Mouse (Mus musculus) fibroblast of lung, adult 2 months (primary cell): Measurements from ENCODE around the gene Fam214a.

ENCODE experiments used
- DNase-seq: peaks from one replicate; pipeline ENCODE4 v3.0.0-alpha.2; 2011; ENCODE audit warnings: low read depth

Gene Fam214a

DNA sequence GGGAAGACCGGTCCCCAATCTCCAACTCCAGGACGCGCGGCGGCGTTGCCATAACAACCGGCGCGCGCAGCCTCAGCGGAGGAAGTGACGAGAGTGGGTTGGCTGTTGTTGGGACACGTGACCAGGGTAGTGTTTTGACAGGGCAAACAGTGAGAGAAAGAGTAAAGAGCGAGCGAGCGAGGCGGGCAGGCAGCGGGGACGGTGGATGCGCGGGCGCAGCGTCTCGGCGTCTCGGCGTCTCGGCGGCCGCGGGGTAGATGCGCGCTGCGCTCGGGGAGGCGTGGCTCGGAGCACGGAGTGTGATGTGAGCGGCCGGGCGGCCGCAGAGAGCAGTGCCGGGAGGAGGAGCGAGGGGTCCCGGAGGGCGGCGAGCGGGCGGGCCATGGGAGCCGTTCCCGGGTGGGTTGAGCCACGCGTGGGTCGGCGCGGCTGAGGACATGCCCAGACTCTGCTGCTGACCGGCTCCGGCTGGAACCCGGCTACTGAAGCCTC lies at the start of gene Fam214a:
Fam214a (plus strand) TSS at position 129 of the 492 bp plus-strand sequence.
- peak; percentile 80 for DNase-seq

DNA sequence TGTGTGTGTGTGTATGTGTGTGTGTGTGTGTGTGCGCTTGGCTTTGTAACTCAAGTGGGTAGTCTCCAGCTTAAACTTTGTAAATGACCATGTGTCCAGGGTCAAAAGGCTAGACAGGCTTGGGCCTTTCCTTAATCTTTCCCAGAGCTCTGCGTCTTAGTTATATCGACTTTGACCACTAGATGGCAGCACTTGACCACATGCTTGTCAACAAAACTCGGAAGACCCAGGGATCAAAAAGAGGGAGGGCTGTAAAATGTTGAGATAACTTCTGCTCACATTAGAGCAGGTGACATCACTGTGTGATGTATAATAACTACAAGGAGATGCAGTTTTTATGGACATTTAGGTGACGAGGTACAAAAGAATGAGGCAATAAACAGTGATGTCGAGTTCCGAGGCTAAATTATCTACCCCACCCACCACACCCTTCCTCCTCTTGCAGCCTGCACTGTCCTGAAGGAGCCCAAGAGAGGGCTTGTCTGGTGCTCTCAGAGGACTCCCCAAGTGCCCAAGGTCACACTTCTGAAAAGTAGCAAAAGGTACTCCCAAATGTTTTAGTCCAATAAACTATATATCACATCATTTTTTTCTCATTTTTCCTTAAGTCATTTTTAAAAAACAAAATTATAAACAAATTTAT lies 47.7 kb upstream of the Fam214a start:
- DNase-seq: peak; percentile 40

GRCm38 (mm10) chr9:74906951-74907350 lies 45.7 kb upstream of the Fam214a start:
- no peak for DNase-seq

GRCm38 (mm10) chr9:74909245-74909644 lies 43.4 kb upstream of the Fam214a start:
- no peak for DNase-seq

DNA sequence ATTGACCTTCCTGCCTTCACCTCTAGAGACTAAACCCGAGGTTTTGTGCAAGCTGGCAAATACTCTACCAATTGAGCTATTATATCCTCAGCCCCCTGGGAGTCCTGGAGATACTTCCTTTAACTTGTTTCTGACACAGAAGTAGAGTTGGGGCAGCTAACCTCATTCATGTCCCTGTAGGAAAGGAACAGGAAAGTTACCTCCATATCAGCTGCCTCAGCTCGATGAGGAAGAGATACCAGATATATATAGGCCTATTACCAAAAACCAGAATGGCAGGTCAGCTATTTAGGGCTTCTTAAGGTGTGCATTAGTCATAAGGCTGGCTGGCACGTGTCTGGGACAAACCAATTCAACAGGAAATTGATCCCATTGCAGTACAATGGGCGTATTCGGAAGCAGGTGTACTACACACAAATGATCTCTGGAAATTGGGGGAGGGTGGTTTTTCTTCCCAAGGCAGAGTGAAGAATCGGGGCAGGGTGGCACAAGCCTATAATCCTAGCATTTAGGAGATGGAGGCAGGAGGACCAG lies 42.4 kb upstream of the Fam214a start:
- no peak for DNase-seq

DNA sequence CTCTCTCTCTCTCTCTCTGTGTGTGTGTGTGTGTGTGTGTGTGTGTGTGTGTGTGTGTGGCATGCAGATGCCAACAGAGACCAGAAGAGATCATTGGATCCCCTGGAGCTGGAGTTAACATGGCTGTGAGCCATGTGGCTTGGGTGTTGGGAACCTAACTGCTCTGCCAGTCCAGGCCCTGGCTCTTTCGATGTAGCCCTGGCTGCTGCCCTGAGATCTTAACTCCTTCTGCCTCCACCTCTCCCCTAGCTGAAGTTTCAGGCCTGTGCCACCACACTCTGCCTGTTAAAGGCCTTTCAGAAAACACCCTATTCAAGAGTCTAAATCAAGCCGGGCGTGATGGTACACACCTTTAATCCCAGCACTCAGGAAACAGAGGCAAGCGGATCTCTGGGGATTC lies 41.3 kb upstream of the Fam214a start:
- DNase-seq: no peak

- DNase-seq: peak; percentile 46
These were observed 40.8 kb upstream of the Fam214a start for GRCm38 (mm10) chr9:74911919-74912318.

DNA sequence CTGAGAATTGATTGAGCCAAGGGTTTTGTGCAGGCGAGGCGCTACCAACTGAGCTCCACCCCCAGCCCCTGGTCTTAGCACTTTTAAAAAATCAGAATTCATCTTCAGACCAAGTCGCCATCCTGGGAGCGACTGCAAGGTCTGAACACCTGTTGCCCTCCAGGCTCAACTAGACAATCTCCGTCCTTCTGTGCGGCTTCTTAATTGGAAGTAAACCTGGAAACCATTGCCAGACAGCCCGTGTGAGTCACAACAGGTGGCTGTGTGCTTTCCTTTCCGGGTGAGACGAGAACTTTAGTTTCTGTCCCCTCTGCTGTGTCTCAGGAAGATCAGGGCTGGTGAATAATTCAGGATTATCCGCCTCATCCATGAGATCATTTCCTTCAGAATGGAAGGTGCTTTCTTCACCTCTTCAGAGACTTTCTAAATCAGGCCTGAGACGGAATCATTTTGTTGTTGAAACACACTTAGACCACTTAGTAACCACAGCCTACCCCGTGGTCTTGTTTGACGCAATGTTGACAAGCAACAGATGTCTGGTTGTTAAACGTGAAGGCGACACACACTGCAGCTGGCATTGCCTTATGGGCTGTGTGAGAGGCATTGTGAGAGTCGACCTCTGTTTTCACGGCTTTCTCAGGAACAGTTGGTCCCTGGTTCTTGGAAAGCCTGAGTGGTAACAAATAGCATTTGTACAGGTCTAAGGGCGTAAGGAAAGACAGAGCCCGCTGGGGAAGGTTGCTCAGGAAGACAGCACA lies 39.9 kb upstream of the Fam214a start:
- peak; percentile 46 for DNase-seq

DNA sequence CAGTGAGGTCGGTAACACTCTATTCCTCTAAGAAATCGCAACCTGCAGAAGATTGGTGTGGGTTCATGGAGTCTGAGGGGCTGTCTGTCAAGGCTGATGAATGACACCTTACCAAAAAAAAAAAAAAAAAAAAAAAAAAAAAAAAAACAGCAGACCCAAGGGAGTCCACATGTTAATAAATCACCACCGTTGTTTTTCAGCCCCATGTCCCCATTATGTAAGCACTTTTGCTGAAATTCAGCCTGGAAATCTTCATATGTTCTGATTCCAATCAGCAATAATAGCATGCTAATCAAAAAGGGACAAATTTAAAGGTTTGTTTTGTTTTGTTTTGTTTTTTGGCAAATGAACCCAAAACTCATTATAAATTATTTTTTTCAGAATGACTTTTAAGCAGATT lies 37.1 kb upstream of the Fam214a start:
- DNase-seq: no peak

GRCm38 (mm10) chr9:74920450-74920849 lies 32.2 kb upstream of the Fam214a start:
- DNase-seq: no peak

DNA sequence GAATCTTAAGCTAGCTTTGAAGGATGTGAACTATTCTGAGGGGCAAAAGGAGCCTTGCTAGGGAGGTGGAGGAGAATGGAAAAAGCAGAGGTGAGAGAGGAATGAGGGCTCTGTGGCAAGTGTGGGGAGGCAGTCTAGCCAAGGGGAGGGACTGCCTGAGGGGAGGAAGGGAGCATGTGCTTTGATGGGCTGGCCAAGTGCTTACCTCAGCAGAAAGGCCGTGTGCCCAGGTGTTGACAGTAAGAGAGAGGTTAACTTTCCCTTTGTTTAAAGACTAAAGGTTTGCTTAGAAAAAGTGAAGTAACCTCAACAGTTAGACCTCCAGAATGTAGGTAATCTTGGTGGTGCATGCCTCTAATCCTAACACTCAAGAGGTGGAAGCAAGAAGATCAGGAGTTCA lies 31.3 kb upstream of the Fam214a start:
- DNase-seq: no peak

- DNase-seq: no peak
These were observed 29.8 kb upstream of the Fam214a start for GRCm38 (mm10) chr9:74922884-74923283.

DNA sequence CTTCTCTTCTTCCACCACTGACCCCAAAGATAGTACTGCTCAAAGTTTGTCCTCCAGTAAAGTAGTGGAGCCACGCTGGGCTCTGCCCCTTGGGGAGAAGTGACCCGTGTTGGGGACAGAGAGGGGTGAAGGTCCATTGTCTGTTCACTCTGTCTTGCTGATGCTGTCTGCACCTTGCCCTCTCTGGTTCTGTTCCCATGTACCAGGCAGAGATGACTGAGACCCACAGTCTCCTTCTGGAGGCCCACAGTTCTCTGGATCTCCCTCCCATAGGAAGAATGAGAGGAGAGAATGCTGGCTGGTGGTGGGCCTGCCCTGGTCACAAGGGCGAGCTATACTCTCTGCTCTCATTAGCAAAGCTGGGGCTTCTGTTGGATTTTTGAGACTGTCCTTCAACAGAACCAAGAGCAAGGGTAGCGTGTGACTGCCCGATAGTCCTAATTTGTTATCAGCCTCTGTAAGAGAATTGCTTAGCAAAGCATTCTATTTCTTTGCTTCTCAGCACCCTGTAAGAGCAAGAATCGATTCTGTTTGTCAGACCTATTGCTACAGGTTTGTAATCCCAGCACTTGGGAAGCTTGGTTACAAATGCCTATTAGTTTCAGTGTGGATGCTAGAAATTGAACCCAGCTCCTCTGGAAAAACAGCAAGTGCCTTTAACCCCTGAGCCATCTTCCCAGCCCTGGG lies 29.2 kb upstream of the Fam214a start:
- no peak for DNase-seq

DNA sequence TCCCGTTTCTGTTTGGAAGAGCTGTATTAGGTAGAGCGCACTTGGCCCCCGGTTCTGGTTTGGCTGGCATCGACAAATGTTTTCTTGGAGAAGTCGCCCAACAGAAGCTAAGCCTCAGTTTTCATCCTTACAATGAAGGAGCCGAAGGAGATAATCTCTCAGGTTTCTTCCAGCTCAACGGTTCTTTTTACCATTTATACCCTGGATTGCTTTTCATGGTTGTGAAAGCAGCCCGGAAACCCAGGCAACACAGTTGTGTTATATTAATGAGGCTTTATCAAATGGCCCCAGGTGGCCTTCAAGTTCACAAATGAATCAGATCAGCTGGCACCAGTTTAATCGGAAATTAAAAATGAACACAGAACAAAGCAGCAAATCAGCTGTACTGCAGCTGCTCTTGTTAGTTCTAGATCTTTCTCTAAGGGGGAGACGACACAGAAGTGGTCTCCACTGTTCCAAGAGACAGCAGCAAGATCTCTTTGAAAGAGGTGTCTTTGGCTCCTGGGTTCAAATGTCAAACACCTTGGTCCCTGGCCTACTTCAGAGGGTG lies 27.4 kb upstream of the Fam214a start:
- DNase-seq: no peak

- no peak for DNase-seq
These were observed 22.7 kb upstream of the Fam214a start for GRCm38 (mm10) chr9:74929981-74930423.

DNA sequence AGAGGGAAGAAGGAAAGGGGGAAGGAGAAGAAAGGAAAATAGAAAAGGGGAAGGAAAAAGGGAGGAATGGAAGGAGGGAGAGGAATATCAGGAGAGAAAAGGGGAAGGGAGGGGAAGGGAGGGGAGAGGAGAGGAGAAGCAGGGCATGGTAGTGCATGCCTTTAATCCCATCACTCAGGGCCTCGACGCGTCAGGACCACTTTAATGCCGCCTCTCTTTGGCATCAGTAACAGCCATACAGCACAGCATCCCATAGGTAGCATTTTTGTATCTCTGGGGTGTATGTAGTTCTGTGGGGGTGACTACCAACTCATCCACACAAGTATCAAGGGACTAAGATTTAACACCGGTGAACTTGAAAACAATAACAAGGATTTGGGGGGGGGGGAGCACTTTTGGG lies 22.0 kb upstream of the Fam214a start:
- DNase-seq: no peak

GRCm38 (mm10) chr9:74935289-74935688 lies 17.4 kb upstream of the Fam214a start:
- no peak for DNase-seq

DNA sequence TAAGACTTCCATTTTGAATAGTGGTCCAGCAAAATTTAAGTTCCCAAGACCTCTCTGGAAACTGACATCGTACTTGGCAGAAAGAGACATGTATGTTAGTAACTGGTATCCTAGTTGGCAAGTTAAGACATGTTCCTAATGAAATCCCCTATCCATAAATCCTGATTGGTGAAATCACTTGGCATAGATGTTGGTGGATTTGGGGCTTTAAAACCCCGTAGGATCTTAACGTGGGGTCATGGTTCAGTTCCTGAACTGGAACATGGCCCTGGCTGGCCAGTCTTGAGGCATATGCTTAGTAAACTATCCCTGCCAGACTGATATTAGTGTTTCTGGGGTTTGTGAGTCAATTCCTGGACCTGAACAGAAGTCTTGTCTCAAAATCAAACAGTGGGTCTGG lies 14.9 kb upstream of the Fam214a start:
- DNase-seq: no peak

DNA sequence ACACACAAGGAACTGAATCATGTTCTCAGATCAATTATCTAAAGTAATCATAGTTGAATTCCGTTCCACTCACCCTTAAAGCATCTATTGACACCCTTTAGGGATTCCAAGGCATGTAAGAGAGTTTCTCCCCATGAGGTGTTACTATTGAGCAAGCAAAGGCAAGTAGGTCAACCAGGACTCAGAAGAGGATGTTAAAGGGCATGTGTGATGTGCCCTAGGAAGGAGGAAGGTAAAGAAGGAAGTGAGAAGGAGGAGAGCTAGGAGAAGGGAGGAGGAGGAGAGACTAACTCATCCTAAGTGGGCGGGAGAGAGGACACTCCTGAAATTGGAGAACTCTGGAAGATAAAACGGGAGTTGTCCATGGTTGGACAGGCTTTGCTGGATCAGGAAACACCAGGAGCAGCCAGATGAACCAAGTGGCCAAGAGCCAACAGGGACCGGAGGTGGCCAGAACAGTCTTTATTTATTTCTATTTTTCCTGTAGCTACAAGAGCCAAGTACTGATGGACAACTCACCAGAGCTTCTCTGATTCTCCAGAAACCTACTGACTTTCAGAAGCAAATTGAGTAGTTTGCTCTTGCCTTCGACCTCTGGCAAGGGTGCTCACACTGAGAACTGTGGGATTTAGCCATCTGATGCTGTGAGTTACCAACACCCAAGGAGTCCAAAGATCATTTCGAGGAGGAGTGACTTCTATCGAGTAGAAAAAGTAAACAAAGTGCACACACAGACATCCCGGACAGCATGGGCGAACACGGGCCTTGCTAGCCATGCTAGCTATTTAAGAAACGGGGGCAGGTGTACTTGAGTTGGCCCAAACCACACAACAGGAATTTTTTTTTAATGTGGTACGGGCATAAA lies 13.8 kb upstream of the Fam214a start:
- DNase-seq: no peak

GRCm38 (mm10) chr9:74946713-74947402 lies 5.8 kb upstream of the Fam214a start:
- DNase-seq: peak; percentile 8

DNA sequence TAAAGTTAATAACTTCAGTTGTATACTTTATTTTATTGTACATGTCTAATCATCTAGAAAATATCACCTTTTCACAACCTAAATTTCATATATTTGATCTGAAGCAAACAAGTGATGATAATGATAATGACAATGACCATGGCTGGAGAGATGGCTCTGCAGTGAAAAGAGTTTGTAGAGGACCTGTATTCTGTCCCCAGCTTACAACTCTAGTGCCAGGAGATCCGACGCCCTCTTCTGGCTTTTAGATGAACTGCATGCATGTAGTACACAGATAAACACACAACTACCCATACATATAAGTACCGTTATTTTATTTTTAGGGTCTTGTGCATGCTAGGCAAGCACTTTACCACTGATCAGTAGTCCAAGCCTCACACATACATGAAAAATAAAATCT lies 1.2 kb upstream of the Fam214a start:
- no peak for DNase-seq
